In the genomic region with DNA sequence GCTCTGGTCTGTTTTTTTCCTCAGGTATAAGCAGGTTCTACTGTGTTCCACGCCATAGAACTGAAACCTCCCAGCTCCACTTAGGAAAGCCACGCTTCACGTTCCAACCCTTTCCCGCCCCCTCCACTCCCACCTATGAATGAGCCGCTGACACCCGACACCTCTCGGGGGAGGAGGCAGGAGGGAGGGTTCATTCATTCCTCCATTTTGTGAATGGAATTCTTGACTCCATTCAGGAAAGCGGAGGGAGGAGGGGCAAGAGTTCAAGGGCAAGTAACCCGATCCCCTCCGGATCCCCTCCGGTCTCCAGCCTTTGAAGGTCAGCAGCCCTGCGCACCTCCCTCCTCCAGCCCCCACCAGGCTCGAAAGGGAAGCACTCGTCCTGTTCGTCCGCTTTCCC, we compare ENCODE assay signal across 9 mouse cellular contexts. TPM values are rescaled to one million over a fixed set of nuclear protein-coding genes. Genes with fewer than 3 reads are reported as not detected.
DNase-seq lines count a peak whose midpoint lies in the region; ATAC-seq and TF ChIP-seq lines count a peak whose summit lies in the region.
"Had no signal": no experiment of that assay in that cellular context is flagged by ENCODE, and none has a peak within 500 bp of the region (broad histone marks: within the 10 kb centered on the region; RNA-seq: fewer than 3 reads in every experiment).

No protein-coding gene starts in this region.

- no peak overlapping the region for H3K27ac ChIP-seq in forebrain, embryonic 14.5 days (ENCODE audit: low read depth, low read length)
- H3K27ac ChIP-seq in hindbrain, embryonic 15.5 days (replicated peaks), result no peak overlapping the region
- H3K27ac ChIP-seq in liver, adult 2 months (replicated peaks; ENCODE audit: insufficient read depth, low read depth, low read length), result no peak overlapping the region
- H3K27ac ChIP-seq: macrophage had no signal

- TF ChIP-seq CTCF in liver, adult 2 months (IDR thresholded peaks at IDR 0.05; ENCODE audit: low read depth, low read length), result no peak

- peaks cover 8% of the 10 kb centered on the region; the same call in 1 of the 2 replicates for H3K27me3 ChIP-seq in forebrain, embryonic 14.5 days (replicated peaks; ENCODE audit: control insufficient read depth, insufficient read depth, low read length)
- peaks cover 32% of the 10 kb centered on the region for H3K27me3 ChIP-seq in hindbrain, embryonic 15.5 days
- no peaks in the 10 kb centered on the region for H3K27me3 ChIP-seq in liver, adult 2 months (ENCODE audit: control insufficient read depth, insufficient read depth, low read length)

- no peak overlapping the region for H3K9ac ChIP-seq in forebrain, embryonic 14.5 days (ENCODE audit: low read length)
- peak overlapping the region; percentile 5 for H3K9ac ChIP-seq in hindbrain, embryonic 15.5 days
- H3K9ac ChIP-seq in liver, adult 2 months (ENCODE audit: low read depth, low read length), result no peak overlapping the region

- peak; percentile 47 for DNase-seq in ovary, adult 18-20 months (ENCODE audit: low spot score)
- DNase-seq in ovary, postnatal 10 days (ENCODE audit: low spot score), result no peak
- peak; percentile 78 for DNase-seq in forebrain, embryonic 14.5 days (ENCODE audit: low spot score)
- DNase-seq in liver, adult 2 months (ENCODE audit: extremely low read depth, low read depth, low spot score), result peak; percentile 50
- peak; percentile 87 for DNase-seq in neural tube, embryonic 10.5 days (ENCODE audit: extremely low spot score, low spot score)
- DNase-seq in frontal cortex, postnatal 36 days (ENCODE audit: low spot score in 2 of 2), result no peak
- DNase-seq in layer of hippocampus, adult 11-12 months (ENCODE audit: low spot score), result no peak

- H3K4me3 ChIP-seq in forebrain, embryonic 14.5 days (ENCODE audit: low read depth, low read length), result no peak overlapping the region
- H3K4me3 ChIP-seq in hindbrain, embryonic 15.5 days, result peak overlapping the region; percentile 24
- peak overlapping the region; percentile 54; the same call in 1 of the 2 replicates for H3K4me3 ChIP-seq in liver, adult 2 months (ENCODE audit: insufficient read depth, low read depth, low read length)

- under 1% methylated on average over 16 of the region's 16 CpGs for WGBS in forebrain, embryonic 14.5 days
- 0% methylated on average over 16 of the region's 16 CpGs for WGBS in hindbrain, embryonic 15.5 days
- WGBS in liver, adult 2 months, result 2% methylated on average over 16 of the region's 16 CpGs

- H3K4me2 ChIP-seq in forebrain, embryonic 14.5 days (ENCODE audit: low read length), result peak overlapping the region; percentile 37
- H3K4me2 ChIP-seq in hindbrain, embryonic 15.5 days, result peak overlapping the region; percentile 52

- H3K36me3 ChIP-seq in forebrain, embryonic 14.5 days (ENCODE audit: control insufficient read depth, insufficient read depth, low read length), result peaks cover 22% of the 10 kb centered on the region
- H3K36me3 ChIP-seq in hindbrain, embryonic 15.5 days, result peaks cover 12% of the 10 kb centered on the region
- peaks cover 4% of the 10 kb centered on the region; the same call in 1 of the 2 replicates for H3K36me3 ChIP-seq in liver, adult 2 months (ENCODE audit: control insufficient read depth, insufficient read depth, low read length)

- H3K9me3 ChIP-seq in forebrain, embryonic 14.5 days (replicated peaks; ENCODE audit: control insufficient read depth, low read length), result no peaks in the 10 kb centered on the region
- H3K9me3 ChIP-seq in hindbrain, embryonic 15.5 days, result no peaks in the 10 kb centered on the region

- H3K4me1 ChIP-seq in forebrain, embryonic 14.5 days (ENCODE audit: control insufficient read depth, insufficient read depth, low read length), result peaks cover 3% of the 10 kb centered on the region; the same call in 1 of the 2 replicates
- peaks cover 11% of the 10 kb centered on the region for H3K4me1 ChIP-seq in hindbrain, embryonic 15.5 days (replicated peaks)
- H3K4me1 ChIP-seq in liver, adult 2 months (ENCODE audit: control insufficient read depth, insufficient read depth, low read length), result peaks cover 13% of the 10 kb centered on the region

- no peaks in the 10 kb centered on the region for H3K79me2 ChIP-seq in liver, adult 2 months (ENCODE audit: control insufficient read depth, insufficient read depth, low read length)

- peak; percentile 57 for ATAC-seq in forebrain, embryonic 14.5 days
- peak; percentile 64; the same call in 1 of the 2 replicates for ATAC-seq in hindbrain, embryonic 15.5 days (ENCODE audit: low FRiP score, low read depth)

- no peak for TF ChIP-seq POLR2A in liver, adult 2 months (IDR thresholded peaks at IDR 0.05; ENCODE audit: extremely low read depth, insufficient read depth, low read length)

RNA-seq across cellular contexts. Expression of gene Etv4, which starts 12.7 kb away (rescaled TPM):
- polyA plus RNA-seq in forebrain, embryonic 14.5 days (2014; fragmentation: Nextera tagmentation; extraction: Ambion mirVana), result 3.5 and 4.5 TPM in 2 replicates
- 14.4 and 21.3 TPM in 2 replicates for polyA plus RNA-seq in hindbrain, embryonic 15.5 days (2015; fragmentation: Nextera tagmentation; extraction: Ambion mirVana)
- total RNA-seq in liver, adult 2 months (2014; rRNA removed), result 0.18 TPM in 1 of 2 replicates, not detected in the other
- polyA plus RNA-seq in liver, adult 2 months (2012; rRNA removed), result 0.05 and 0.17 TPM in 2 replicates
- polyA plus RNA-seq: macrophage had no signal

RNA-seq across cellular contexts. Expression of gene Dhx8, which starts 39.7 kb away (rescaled TPM):
- 31.6 and 33.3 TPM in 2 replicates for polyA plus RNA-seq in forebrain, embryonic 14.5 days (2014; fragmentation: Nextera tagmentation; extraction: Ambion mirVana)
- 28.8 and 29.2 TPM in 2 replicates for polyA plus RNA-seq in hindbrain, embryonic 15.5 days (2015; fragmentation: Nextera tagmentation; extraction: Ambion mirVana)
- total RNA-seq in liver, adult 2 months (2014; rRNA removed), result 7.7 and 10.5 TPM in 2 replicates
- polyA plus RNA-seq in liver, adult 2 months (2012; rRNA removed), result 4.7 and 5.5 TPM in 2 replicates

Comparison
In these comparisons a context has a peak if more than half of its experiments do, and no peak if none do; other contexts are left out.
1. DNase-seq: peak in ovary, adult 18-20 months (single experiment), forebrain, embryonic 14.5 days (single experiment), liver, adult 2 months (single experiment) and neural tube, embryonic 10.5 days (single experiment); none in ovary, postnatal 10 days (single experiment), frontal cortex, postnatal 36 days (0 of 2) and layer of hippocampus, adult 11-12 months (single experiment).